Mouse (Mus musculus) Patski (cell line): ENCODE measurements at regions not wholly inside any gene's neighbourhood (a gene's known extent, or its start where the extent isn't known, plus 50 kb on each side); places are given as distances from the start of the nearest gene placed in this dataset.

ENCODE experiments used
- ATAC-seq: fragments of 100-300 bp; one replicate; pipeline ENCODE4 v1.8.0; 2021
- CTCF ChIA-PET: fragments of 350-600 bp; sonication (Branson Sonifier 250); formaldehyde crosslinking; loops from one replicate; lab custom pipeline; 2022; ENCODE audit warnings: inconsistent platforms; lab: Charles Lee
- POLR2A ChIA-PET: fragments of 350-600 bp; sonication (Branson Sonifier 250); formaldehyde crosslinking; loops from one replicate; lab custom pipeline; 2022; ENCODE audit warnings: antibody characterized with exemption, inconsistent platforms; lab: Charles Lee
- DNase-seq: peaks from one replicate; pipeline ENCODE4 v3.0.0-alpha.2; 2011; ENCODE audit warnings: low read depth, low spot score
- H3K27me3 ChIP-seq: fragments of 371-371 bp; one replicate; pipeline ENCODE4 v1.5.1; 2021
- CTCF ChIP-seq: fragments of 100-300 bp; IDR thresholded peaks from one replicate; pipeline ENCODE4 v1.5.1; 2021
- in situ Hi-C: fragments of 300-500 bp; cut with MboI; formaldehyde crosslinking; loops from 3 replicates; pipeline ENCODE4 v1.11.1; 2018; ENCODE audit warnings: low pct_unique_long_range_greater_than_20kb, mixed read lengths

DNA sequence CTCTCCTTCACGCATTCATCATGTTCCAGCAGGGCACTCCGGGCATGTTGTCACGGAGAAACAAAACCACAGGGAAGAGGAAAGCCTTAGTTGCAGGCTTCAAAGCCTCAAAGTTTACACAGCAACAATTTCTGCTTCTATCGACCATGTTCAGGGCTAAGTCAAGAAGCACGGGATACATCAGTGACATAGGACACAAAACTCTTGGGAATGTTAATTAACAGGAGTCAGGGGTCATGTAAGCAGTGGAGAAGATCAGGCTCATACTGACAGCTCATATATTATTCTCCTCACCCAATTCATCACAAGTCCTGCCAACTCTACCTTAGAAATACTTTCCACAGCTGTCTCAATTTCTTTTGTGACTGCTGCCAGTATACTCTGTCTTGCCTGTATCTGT is 133.0 kb upstream of the Btbd3 start:
- in situ Hi-C loops: no loop called here

DNA sequence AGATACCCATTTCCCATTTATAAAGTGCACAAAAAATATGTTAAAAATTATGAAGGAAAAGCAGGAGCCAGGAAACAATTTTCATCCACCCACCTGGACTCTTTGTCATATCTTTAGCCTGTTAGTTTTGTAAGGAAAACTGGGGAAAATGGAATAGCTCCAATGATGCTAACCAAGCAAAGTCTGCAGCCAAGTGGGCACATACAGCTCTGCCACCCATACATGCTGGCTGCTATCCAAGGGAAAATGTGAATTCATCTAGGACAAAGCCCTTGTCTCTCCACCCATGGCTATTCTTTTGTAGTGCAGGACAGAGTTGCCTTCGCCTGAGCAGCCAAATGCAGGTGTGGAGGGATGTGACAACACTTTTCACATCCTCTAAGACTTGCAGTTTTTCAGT is 135.5 kb upstream of the Btbd3 start:
- in situ Hi-C loops: no loop called here
- H3K27me3 ChIP-seq: no peaks in the 10 kb centered on the region
- DNase-seq (no peak), ATAC-seq (no peak)
- ChIA-PET POLR2A (no interaction called here), CTCF (no interaction called here)
- TF ChIP-seq CTCF: no peak

More for the DNA sequence above, 133.0 kb upstream of the Btbd3 start:
- POLR2A ChIA-PET: no interaction called here
- no peak for TF ChIP-seq CTCF
- ATAC-seq (no peak), DNase-seq (no peak)
- CTCF ChIA-PET: no interaction called here
- no peaks in the 10 kb centered on the region for H3K27me3 ChIP-seq

GRCm38 (mm10) chr2:138120131-138120530 is 136.2 kb upstream of the Btbd3 start:
- TF ChIP-seq CTCF: no peak
- ATAC-seq: no peak
- ChIA-PET CTCF (no interaction called here), POLR2A (no interaction called here)
- in situ Hi-C loops: no loop called here
- H3K27me3 ChIP-seq: no peaks in the 10 kb centered on the region
- no peak for DNase-seq

GRCm38 (mm10) chr2:138099777-138100176 is 156.6 kb upstream of the Btbd3 start:
- H3K27me3 ChIP-seq: peaks cover 3% of the 10 kb centered on the region
- ChIA-PET POLR2A (no interaction called here), CTCF (no interaction called here)
- TF ChIP-seq CTCF: no peak
- no peak for DNase-seq
- no peak for ATAC-seq
- in situ Hi-C loops: no loop called here

DNA sequence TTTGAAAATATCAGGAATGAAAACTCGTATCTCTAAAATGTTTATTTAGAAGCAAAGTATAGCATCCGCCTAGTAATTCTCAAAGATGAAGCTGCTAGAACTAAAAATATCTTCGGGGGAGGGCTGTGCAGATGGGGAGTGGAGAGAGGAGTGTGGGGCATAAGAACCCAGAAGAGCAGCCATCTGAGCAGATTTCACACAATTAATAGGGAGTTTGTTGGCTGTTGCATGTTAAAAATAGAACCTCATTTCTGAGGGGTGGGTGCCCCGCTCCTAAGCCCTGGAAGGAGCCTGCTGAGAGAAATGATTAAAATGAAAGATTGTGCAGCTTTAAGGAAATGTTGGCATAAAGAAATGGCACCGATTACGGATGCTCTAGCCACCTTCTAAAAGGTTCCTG is 171.0 kb upstream of the Btbd3 start:
- POLR2A ChIA-PET: no interaction called here
- ATAC-seq: no peak
- in situ Hi-C loops: no loop called here
- H3K27me3 ChIP-seq: peaks cover 8% of the 10 kb centered on the region
- TF ChIP-seq CTCF: no peak
- CTCF ChIA-PET: no interaction called here
- no peak for DNase-seq

- ATAC-seq (no peak), DNase-seq (no peak)
- CTCF ChIA-PET: no interaction called here
- POLR2A ChIA-PET: no interaction called here
- in situ Hi-C loops: no loop called here
- TF ChIP-seq CTCF: no peak
- peaks cover 8% of the 10 kb centered on the region for H3K27me3 ChIP-seq
Measured at GRCm38 (mm10) chr2:138084564-138085283, 171.6 kb upstream of the Btbd3 start.

DNA sequence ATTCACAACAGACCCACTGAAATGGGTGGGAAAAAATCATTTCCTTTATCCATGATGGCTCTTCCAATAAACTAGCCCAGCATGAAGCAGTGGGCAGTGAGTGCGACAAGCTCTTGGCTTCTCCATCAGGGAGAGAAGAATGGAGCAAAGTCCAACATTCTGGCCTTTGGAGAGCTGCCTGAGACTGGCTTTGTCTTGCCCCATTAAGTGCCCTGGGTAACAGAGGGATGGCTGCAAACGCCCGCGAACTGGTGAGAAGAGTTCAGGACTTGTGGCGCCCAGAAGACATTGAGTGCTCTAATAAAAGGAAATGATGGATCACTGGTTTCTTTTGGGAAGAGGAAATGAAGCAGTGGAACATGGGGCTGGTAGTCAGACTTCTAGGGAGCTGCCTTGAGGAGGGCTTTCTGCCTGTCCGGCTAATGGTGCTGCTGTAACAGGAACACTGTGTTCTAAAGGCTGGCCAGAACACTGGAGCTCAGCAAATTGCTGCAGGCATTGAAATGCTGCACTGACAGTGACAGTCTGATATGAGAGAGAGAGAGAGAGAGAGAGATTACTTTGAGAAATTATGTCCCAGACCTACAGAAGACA is 182.2 kb upstream of the Btbd3 start:
- CTCF ChIA-PET: interaction anchor here (0.9 kb wide), 1 partner anchor 24 kb away, joined by 3 read pairs; no protein-coding TSS in a partner anchor
- H3K27me3 ChIP-seq: peaks cover 3% of the 10 kb centered on the region
- no peak for ATAC-seq

GRCm38 (mm10) chr2:138072165-138072728 is 184.1 kb upstream of the Btbd3 start:
- CTCF ChIA-PET: no interaction called here
- no peak for TF ChIP-seq CTCF
- ATAC-seq: no peak
- peaks cover 3% of the 10 kb centered on the region for H3K27me3 ChIP-seq
- in situ Hi-C loops: no loop called here
- DNase-seq: no peak
- POLR2A ChIA-PET: no interaction called here

More for the DNA sequence above, 182.2 kb upstream of the Btbd3 start:
- no peak for DNase-seq
- in situ Hi-C loops: no loop called here
- POLR2A ChIA-PET: no interaction called here
- no peak for TF ChIP-seq CTCF

DNA sequence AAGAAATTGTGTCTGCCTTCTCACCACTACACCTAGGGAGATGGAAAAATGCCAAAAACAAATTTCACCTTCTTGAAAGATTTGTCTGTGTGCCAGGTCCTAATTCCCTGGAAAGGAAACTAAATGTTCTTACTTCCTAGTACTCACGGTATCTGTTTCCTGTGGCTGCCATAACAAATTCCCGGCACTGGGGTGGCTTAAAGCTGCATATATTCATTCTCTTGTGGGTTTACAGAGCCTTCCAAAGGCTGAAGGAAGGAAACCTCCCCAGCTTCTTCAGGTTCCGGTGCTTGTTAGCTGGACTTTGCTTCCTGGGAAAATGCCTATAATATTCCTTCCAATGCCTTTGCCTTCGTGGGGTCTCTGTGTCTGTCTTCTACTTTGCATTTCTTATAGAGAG is 203.3 kb upstream of the Btbd3 start:
- no peak for ATAC-seq
- TF ChIP-seq CTCF: no peak
- DNase-seq: no peak
- CTCF ChIA-PET: no interaction called here
- in situ Hi-C loops: no loop called here
- POLR2A ChIA-PET: no interaction called here
- H3K27me3 ChIP-seq: peaks cover 6% of the 10 kb centered on the region

GRCm38 (mm10) chr2:138048341-138048740 is 208.0 kb upstream of the Btbd3 start:
- no peak for DNase-seq
- H3K27me3 ChIP-seq: peaks cover 16% of the 10 kb centered on the region
- ChIA-PET CTCF (no interaction called here), POLR2A (no interaction called here)
- in situ Hi-C loops: loop anchor here (25.0 kb wide), 1 partner anchor 1539 kb away; no protein-coding TSS in a partner anchor
- TF ChIP-seq CTCF: no peak
- no peak for ATAC-seq

- no peak for ATAC-seq
- in situ Hi-C loops: loop anchor here (25.0 kb wide), 1 partner anchor 1540 kb away; no protein-coding TSS in a partner anchor
- TF ChIP-seq CTCF: no peak
- peaks cover 19% of the 10 kb centered on the region for H3K27me3 ChIP-seq
- POLR2A ChIA-PET: no interaction called here
- CTCF ChIA-PET: no interaction called here
- no peak for DNase-seq
Measured at GRCm38 (mm10) chr2:138047781-138048201, 208.6 kb upstream of the Btbd3 start.
